Mouse (Mus musculus) testis, adult 2 months (tissue): ENCODE data around the gene Dock2.

Source experiments
- CTCF ChIP-seq: fragments of 200-500 bp; IDR thresholded peaks from 2 replicates; pipeline ENCODE4 v1.5.1; 2012; ENCODE audit warnings: low read depth, mild to moderate bottlenecking, inconsistent platforms, low read length, moderate library complexity; ENCODE audit not compliant: control insufficient read depth, insufficient read depth, insufficient replicate concordance
- POLR2A ChIP-seq: fragments of 200-500 bp; IDR thresholded peaks from 2 replicates; pipeline ENCODE4 v1.6.1; 2012; ENCODE audit warnings: low read depth, mild to moderate bottlenecking, inconsistent platforms, low read length, moderate library complexity; ENCODE audit not compliant: control insufficient read depth

DNA sequence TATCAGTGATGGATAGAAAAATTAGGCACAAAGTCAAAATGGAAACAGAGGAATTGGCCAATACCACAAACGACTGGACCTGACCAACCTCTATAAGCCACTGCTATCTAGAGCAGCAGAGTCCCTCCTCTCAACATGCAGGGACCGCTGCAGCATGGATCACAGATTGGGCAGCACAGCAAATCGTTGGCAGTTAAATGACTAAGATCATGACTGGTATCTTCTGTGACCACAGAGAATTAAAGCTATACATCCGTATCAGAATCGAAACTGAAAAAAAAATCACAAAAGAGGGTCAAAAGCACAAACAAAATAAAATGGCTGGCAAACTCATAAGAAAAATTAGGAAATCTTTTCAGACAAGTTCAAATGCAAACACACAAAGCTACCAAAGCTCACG lies 21.6 kb downstream of the Dock2 start:
- TF ChIP-seq CTCF: no peak
- TF ChIP-seq POLR2A: no peak
